ENCODE assay signal across 8 mouse cellular contexts in genomic region chr7:132813416-132814088, GRCm38 (mm10). TPM values are rescaled to one million over a fixed set of nuclear protein-coding genes. Genes with fewer than 3 reads are reported as not detected.
DNase-seq lines count a peak whose midpoint lies in the region; ATAC-seq and TF ChIP-seq lines count a peak whose summit lies in the region.

Gene Fam53b (minus strand): TSS chr7:132813886.

- under 1% methylated on average over 85 of the region's 85 CpGs for WGBS in embryonic facial prominence, embryonic 15.5 days
- under 1% methylated on average over 70 of the region's 85 CpGs for WGBS in heart, embryonic 11.5 days (ENCODE audit: insufficient replicate concordance)
- under 1% methylated on average over 81 of the region's 85 CpGs for WGBS in kidney, embryonic 15.5 days
- WGBS in liver, embryonic 14.5 days (ENCODE audit: insufficient replicate concordance) = under 1% methylated on average over 84 of the region's 85 CpGs

- peak within 1 kb of the TSS; percentile 69 for H3ac ChIP-seq in C2C12 (ENCODE audit: control insufficient read depth, insufficient read length, low read depth)

- peak; percentile 83 to 90 for DNase-seq in adrenal gland, postnatal 36 days
- no peak for DNase-seq in liver, embryonic 14.5 days (ENCODE audit: low read depth in 3 of 3, low spot score in 3 of 3)
- DNase-seq in neural tube, embryonic 10.5 days (ENCODE audit: extremely low spot score, low spot score) = peak; percentile 85

- H3K27ac ChIP-seq in embryonic facial prominence, embryonic 15.5 days (replicated peaks) = peak within 1 kb of the TSS; percentile 93
- H3K27ac ChIP-seq in heart, embryonic 11.5 days (ENCODE audit: low read depth, low read length) = peak within 1 kb of the TSS; percentile 91
- H3K27ac ChIP-seq in kidney, embryonic 15.5 days = peak within 1 kb of the TSS; percentile 91
- H3K27ac ChIP-seq in liver, embryonic 14.5 days = peak within 1 kb of the TSS; percentile 70
- peak within 1 kb of the TSS; percentile 81 for H3K27ac ChIP-seq in testis, adult 2 months (ENCODE audit: control insufficient read depth, insufficient read depth, low read depth, low read length)

- peaks cover 51% of the 10 kb centered on the region for H3K4me1 ChIP-seq in embryonic facial prominence, embryonic 15.5 days
- H3K4me1 ChIP-seq in heart, embryonic 11.5 days (ENCODE audit: control insufficient read depth, insufficient read depth, low read length) = peaks cover 24% of the 10 kb centered on the region
- peaks cover 50% of the 10 kb centered on the region for H3K4me1 ChIP-seq in kidney, embryonic 15.5 days
- peaks cover 18 to 28% of the 10 kb centered on the region in 2 experiments for H3K4me1 ChIP-seq in liver, embryonic 14.5 days (replicated peaks; ENCODE audit: control insufficient read depth in 2 of 2, insufficient read depth in 2 of 2, low read length in 1 of 2)
- H3K4me1 ChIP-seq in testis, adult 2 months (ENCODE audit: control insufficient read depth, insufficient read depth, low read length) = peaks cover 14% of the 10 kb centered on the region

- TF ChIP-seq EP300 in liver, embryonic 14.5 days (IDR thresholded peaks at IDR 0.05; ENCODE audit: low read depth) = no peak

- H3K9me3 ChIP-seq in embryonic facial prominence, embryonic 15.5 days (replicated peaks) = no peaks in the 10 kb centered on the region
- no peaks in the 10 kb centered on the region for H3K9me3 ChIP-seq in heart, embryonic 11.5 days (replicated peaks; ENCODE audit: control insufficient read depth, low read length)
- H3K9me3 ChIP-seq in kidney, embryonic 15.5 days (replicated peaks) = no peaks in the 10 kb centered on the region
- no peaks in the 10 kb centered on the region for H3K9me3 ChIP-seq in liver, embryonic 14.5 days (ENCODE audit: control insufficient read depth, low read length)

- no peaks in the 10 kb centered on the region for H3K79me3 ChIP-seq in C2C12 (ENCODE audit: low read depth)

- no peaks in the 10 kb centered on the region for H3K79me2 ChIP-seq in C2C12 (ENCODE audit: control insufficient read depth, insufficient read depth)

- peak within 1 kb of the TSS; percentile 32 for H3K4me3 ChIP-seq in C2C12 (ENCODE audit: insufficient read depth, poor library complexity, severe bottlenecking)
- peak within 1 kb of the TSS; percentile 59 for H3K4me3 ChIP-seq in embryonic facial prominence, embryonic 15.5 days (replicated peaks)
- peak within 1 kb of the TSS; percentile 68 for H3K4me3 ChIP-seq in heart, embryonic 11.5 days (ENCODE audit: low read depth, low read length)
- H3K4me3 ChIP-seq in kidney, embryonic 15.5 days (replicated peaks) = peak within 1 kb of the TSS; percentile 64
- peak within 1 kb of the TSS; percentile 66 to 80 for H3K4me3 ChIP-seq in liver, embryonic 14.5 days (ENCODE audit: insufficient read depth in 1 of 2, low read depth in 2 of 2, low read length in 2 of 2)
- peak within 1 kb of the TSS; percentile 84 for H3K4me3 ChIP-seq in testis, adult 2 months (ENCODE audit: control insufficient read depth, low read depth, low read length)

- TF ChIP-seq CTCF in C2C12 (IDR thresholded peaks at IDR 0.05; ENCODE audit: control insufficient read depth, insufficient read depth, insufficient read length) = peak; percentile 55
- TF ChIP-seq CTCF in liver, embryonic 14.5 days (IDR thresholded peaks at IDR 0.05; ENCODE audit: low read depth) = peak; percentile 22; the same call in 1 of the 2 replicates
- no peak for TF ChIP-seq CTCF in testis, adult 2 months (IDR thresholded peaks at IDR 0.05; ENCODE audit: control insufficient read depth, insufficient read depth, insufficient replicate concordance, low read depth, low read length)

- H3K9ac ChIP-seq in embryonic facial prominence, embryonic 15.5 days = peak within 1 kb of the TSS; percentile 71
- H3K9ac ChIP-seq in heart, embryonic 11.5 days (ENCODE audit: low read depth, low read length) = peak within 1 kb of the TSS; percentile 90
- H3K9ac ChIP-seq in kidney, embryonic 15.5 days = peak within 1 kb of the TSS; percentile 60
- peak within 1 kb of the TSS; percentile 80 for H3K9ac ChIP-seq in liver, embryonic 14.5 days (replicated peaks)

- H3K36me3 ChIP-seq in C2C12 (ENCODE audit: control insufficient read depth, insufficient read depth) = no peaks in the 10 kb centered on the region
- no peaks in the 10 kb centered on the region for H3K36me3 ChIP-seq in embryonic facial prominence, embryonic 15.5 days
- no peaks in the 10 kb centered on the region for H3K36me3 ChIP-seq in heart, embryonic 11.5 days (ENCODE audit: control insufficient read depth, insufficient read depth, low read length)
- H3K36me3 ChIP-seq in kidney, embryonic 15.5 days = no peaks in the 10 kb centered on the region
- H3K36me3 ChIP-seq in liver, embryonic 14.5 days (replicated peaks; ENCODE audit: control insufficient read depth, insufficient read depth, low read depth) = no peaks in the 10 kb centered on the region
- H3K36me3 ChIP-seq in testis, adult 2 months (ENCODE audit: control insufficient read depth, insufficient read depth, low read length) = no peaks in the 10 kb centered on the region

- no peak for TF ChIP-seq POLR2A in testis, adult 2 months (IDR thresholded peaks at IDR 0.05; ENCODE audit: control insufficient read depth, low read depth, low read length)

- peak within 1 kb of the TSS; percentile 67 for H3K4me2 ChIP-seq in embryonic facial prominence, embryonic 15.5 days (replicated peaks)
- H3K4me2 ChIP-seq in heart, embryonic 11.5 days = peak within 1 kb of the TSS; percentile 88
- H3K4me2 ChIP-seq in kidney, embryonic 15.5 days = peak within 1 kb of the TSS; percentile 82
- peak within 1 kb of the TSS; percentile 99 for H3K4me2 ChIP-seq in liver, embryonic 14.5 days (ENCODE audit: low read depth)

- peak; percentile 70 for ATAC-seq in embryonic facial prominence, embryonic 15.5 days (ENCODE audit: insufficient number of reproducible peaks, low FRiP score, low TSS enrichment, low read depth)
- peak; percentile 60 for ATAC-seq in heart, embryonic 11.5 days (replicated peaks; ENCODE audit: insufficient number of reproducible peaks, low FRiP score, low TSS enrichment)
- ATAC-seq in kidney, embryonic 15.5 days (replicated peaks; ENCODE audit: low FRiP score) = peak; percentile 70
- ATAC-seq in liver, embryonic 14.5 days (ENCODE audit: insufficient read depth) = peak; percentile 52

- H3K27me3 ChIP-seq in C2C12 (ENCODE audit: control insufficient read depth, insufficient read depth, insufficient read length) = no peaks in the 10 kb centered on the region
- H3K27me3 ChIP-seq in embryonic facial prominence, embryonic 15.5 days = no peaks in the 10 kb centered on the region
- H3K27me3 ChIP-seq in heart, embryonic 11.5 days (ENCODE audit: control insufficient read depth, insufficient read depth, low read length) = no peaks in the 10 kb centered on the region
- no peaks in the 10 kb centered on the region for H3K27me3 ChIP-seq in kidney, embryonic 15.5 days
- peaks cover 10% of the 10 kb centered on the region for H3K27me3 ChIP-seq in liver, embryonic 14.5 days (ENCODE audit: control insufficient read depth, insufficient read depth, low read length)
- H3K27me3 ChIP-seq in testis, adult 2 months (ENCODE audit: control insufficient read depth, insufficient read depth, low read length) = no peaks in the 10 kb centered on the region

TF ChIP-seq in C2C12, 6 proteins besides CTCF, POLR2A, EP300 and RAD21:
- TF ChIP-seq FOSL1 (IDR thresholded peaks at IDR 0.05; ENCODE audit: insufficient read depth, low read length, poor library complexity, severe bottlenecking) (no peak), MYOG (IDR thresholded peaks at IDR 0.05; ENCODE audit: control insufficient read depth, extremely low read depth, insufficient read length) (no peak), USF1 (IDR thresholded peaks at IDR 0.05; ENCODE audit: low read depth) (no peak), MAX (IDR thresholded peaks at IDR 0.05) (peak; percentile 43), MYOD1 (IDR thresholded peaks at IDR 0.05; ENCODE audit: control insufficient read depth, insufficient read length, low read depth) (no peak), CEBPB (IDR thresholded peaks at IDR 0.05; ENCODE audit: low read depth) (no peak)

RNA-seq across cellular contexts. Expression of gene Fam53b, which starts in this region (rescaled TPM):
- polyA plus RNA-seq in C2C12 (2012; fragmentation: generic; extraction: Trizol) = 3.2 TPM
- 10 to 100 TPM; 65.9 to 94.9 TPM for total RNA-seq in adrenal gland, postnatal 36 days (2021)
- 21.6 and 22.5 TPM in 2 replicates for polyA plus RNA-seq in embryonic facial prominence, embryonic 15.5 days (2015; fragmentation: Nextera tagmentation; extraction: Ambion mirVana)
- polyA plus RNA-seq in heart, embryonic 11.5 days (2014; fragmentation: Nextera tagmentation; extraction: Ambion mirVana) = 11.9 and 14.5 TPM in 2 replicates
- polyA plus RNA-seq in kidney, embryonic 15.5 days (2015; fragmentation: Nextera tagmentation; extraction: Ambion mirVana) = 22.0 and 22.5 TPM in 2 replicates
- 12.9 and 14.7 TPM in 2 replicates for polyA plus RNA-seq in liver, embryonic 14.5 days (2012; rRNA removed)
- 20.0 and 22.2 TPM in 2 replicates for polyA plus RNA-seq in liver, embryonic 14.5 days (2014; fragmentation: Nextera tagmentation; extraction: Ambion mirVana)
- polyA plus RNA-seq in testis, adult 2 months (2012; rRNA removed) = 6.1 and 7.8 TPM in 2 replicates

Comparison
In these comparisons a context has a peak if more than half of its experiments do, and no peak if none do; other contexts are left out.
1. H3K4me3 ChIP-seq: peak in every context shown above with its lines; median percentile 84 in testis, adult 2 months; 73 in liver, embryonic 14.5 days; 68 in heart, embryonic 11.5 days; 64 in kidney, embryonic 15.5 days; 59 in embryonic facial prominence, embryonic 15.5 days; 32 in C2C12.
2. DNase-seq: peak in adrenal gland, postnatal 36 days (2 of 2) and neural tube, embryonic 10.5 days (single experiment); none in liver, embryonic 14.5 days (0 of 3).
3. Peak in every context shown above with its lines, with median percentiles within 50 percentile points of each other: ATAC-seq, H3K27ac ChIP-seq, H3K4me2 ChIP-seq and H3K9ac ChIP-seq.